Mouse (Mus musculus): ENCODE measurements around the gene Slc38a8.

GRCm38 (mm10) chr8:119515767-119516166 lies 14.3 kb upstream of the Slc38a8 start:
- TF ChIP-seq FLI1 (IDR thresholded peaks at IDR 0.05; ENCODE audit: low read length) = no peak
- TF ChIP-seq GATA1 (IDR thresholded peaks at IDR 0.05; ENCODE audit: borderline replicate concordance, low read length) = no peak

Measured in megakaryocyte, embryonic 14.5 days (primary cell).